Mouse (Mus musculus) embryonic fibroblast, embryonic 13.5 days (primary cell): Measurements from ENCODE around the gene H2al1b. TPM values are rescaled to one million over a fixed set of nuclear protein-coding genes. Genes with fewer than 3 reads are reported as not detected.
"Not testable (repeated sequence)": the region's sequence is repeated elsewhere in the genome, so short reads cannot be mapped to it uniquely, and the experiment has no call there.

Experiments used
- H3K27ac ChIP-seq: 2 replicates; pipeline ENCODE4 v1.5.1; 2012; ENCODE audit warnings: low read length, control low read depth, inconsistent platforms; ENCODE audit not compliant: insufficient read depth
- H3K4me1 ChIP-seq: 2 replicates; pipeline ENCODE4 v1.6.1; 2011; ENCODE audit warnings: low read length; ENCODE audit not compliant: control insufficient read depth, insufficient read depth
- H3K4me3 ChIP-seq: 2 replicates; pipeline ENCODE4 v1.5.1; 2011; ENCODE audit warnings: mild to moderate bottlenecking, control low read depth, low read length; ENCODE audit not compliant: insufficient read depth
- CTCF ChIP-seq: IDR thresholded peaks from 2 replicates; pipeline ENCODE4 v1.5.1; 2011; ENCODE audit warnings: mild to moderate bottlenecking, control low read depth, low read length, moderate library complexity, borderline replicate concordance; ENCODE audit not compliant: insufficient read depth
- POLR2A ChIP-seq: IDR thresholded peaks from 2 replicates; pipeline ENCODE4 v1.6.1; 2011; ENCODE audit warnings: low read depth, mild to moderate bottlenecking, control low read depth, low read length, moderate library complexity
- polyA plus RNA-seq: library from polyadenylated mRNA; stranded (reverse); fragments of >200 nt; gene quantifications from 2 replicates; pipeline ENCODE4 v1.2.4, GENCODE M21; 2011; ENCODE audit warnings: low read depth; ENCODE audit not compliant: missing spikeins, insufficient read length

H2al1b gene
- polyA plus RNA-seq, 1 experiment: not detected

DNA sequence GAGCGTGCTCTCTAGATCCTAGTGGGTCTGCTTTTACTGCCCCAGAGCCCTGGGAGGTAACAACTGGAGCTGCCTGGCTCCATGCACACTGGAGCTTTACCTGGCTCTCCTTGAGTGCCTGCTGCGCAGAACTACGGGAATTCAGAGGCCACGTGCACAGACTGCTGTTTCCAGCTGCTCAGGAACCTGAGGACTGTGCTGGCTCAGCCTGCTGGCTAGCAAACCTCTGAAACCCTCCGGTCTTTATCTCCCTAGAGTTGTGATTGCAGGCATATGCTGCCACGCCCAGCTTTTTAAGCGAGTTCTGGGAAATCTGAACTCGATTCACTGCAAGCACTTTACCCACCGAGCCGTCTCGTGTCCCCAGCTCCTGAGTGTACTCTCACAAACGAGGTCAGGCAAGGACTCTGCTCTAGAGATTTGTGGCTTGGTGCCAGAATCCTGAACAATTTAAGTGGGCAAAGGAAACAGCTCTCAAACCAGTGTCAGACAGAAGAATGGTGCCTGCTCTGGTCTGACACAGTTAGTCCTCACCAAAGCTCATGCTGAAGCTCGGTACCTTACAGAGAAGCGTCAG is 13.8 kb upstream of the H2al1b start:
- H3K27ac ChIP-seq: no peak overlapping the region
- H3K4me3 ChIP-seq: no peak overlapping the region
- TF ChIP-seq POLR2A: no peak
- no peak for TF ChIP-seq CTCF
- no peaks in the 10 kb centered on the region for H3K4me1 ChIP-seq

DNA sequence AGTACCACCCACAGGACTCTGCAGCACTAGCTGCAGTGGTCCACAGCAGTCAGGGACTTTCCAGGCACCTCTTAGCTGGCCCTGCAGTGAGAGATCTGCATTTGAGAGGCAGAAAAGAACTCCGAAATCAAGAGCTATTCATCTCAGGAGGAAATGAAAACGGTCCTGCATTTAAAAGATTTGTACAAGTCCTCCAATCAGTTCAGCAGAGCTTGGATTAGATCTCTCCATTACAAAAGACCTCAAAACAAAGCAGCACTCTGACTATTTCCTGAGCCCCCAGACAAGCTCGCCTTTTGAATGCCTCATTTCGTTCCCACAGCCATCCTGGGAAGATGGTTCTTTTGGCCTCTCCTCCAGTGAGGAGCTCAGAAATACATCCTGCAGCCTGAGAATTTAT is 13.0 kb upstream of the H2al1b start:
- TF ChIP-seq POLR2A (no peak), CTCF (no peak)
- Histone ChIP-seq H3K4me3 (no peak overlapping the region), H3K4me1 (no peaks in the 10 kb centered on the region)

DNA sequence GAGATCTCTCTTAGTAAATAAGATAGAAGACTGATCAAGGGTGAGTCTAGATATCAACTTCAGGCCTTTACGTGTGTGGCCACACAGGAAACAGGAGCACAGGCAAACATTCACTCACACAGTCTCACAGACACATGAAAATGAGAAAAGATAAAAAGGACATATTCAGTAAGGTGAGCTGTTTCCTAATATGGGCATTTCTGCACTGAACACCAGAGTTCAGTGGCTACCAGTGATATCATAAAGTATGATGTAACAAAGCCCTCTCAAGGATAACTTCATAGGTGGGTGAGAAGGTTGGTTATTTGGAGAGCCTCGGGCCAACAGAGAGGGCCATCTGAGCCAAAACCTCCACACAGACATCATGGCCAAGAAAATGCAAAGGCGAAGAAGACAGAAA is 3.3 kb upstream of the H2al1b start, which contains the start of gene H2al1a:
TSS of gene H2al1a (plus strand) at position 301 of the 400 bp plus-strand sequence.
- not testable (repeated sequence) for H3K27ac ChIP-seq, H3K4me1 ChIP-seq

More for the DNA sequence above, 13.0 kb upstream of the H2al1b start:
- no peak overlapping the region for H3K27ac ChIP-seq

DNA sequence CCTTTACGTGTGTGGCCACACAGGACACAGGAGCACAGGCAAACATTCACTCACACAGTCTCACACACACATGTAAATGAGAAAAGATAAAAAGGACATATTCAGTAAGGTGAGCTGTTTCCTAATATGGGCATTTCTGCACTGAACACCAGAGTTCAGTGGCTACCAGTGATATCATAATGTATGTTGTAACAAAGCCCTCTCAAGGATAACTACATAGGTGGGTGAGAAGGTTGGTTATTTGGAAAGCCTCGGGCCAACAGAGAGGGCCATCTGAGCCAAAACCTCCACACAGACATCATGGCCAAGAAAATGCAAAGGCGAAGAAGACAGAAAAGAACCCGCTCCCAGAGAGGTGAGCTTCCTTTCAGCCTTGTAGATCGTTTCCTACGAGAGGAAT is 3.1 kb downstream of the H2al1b start, which contains the start of gene H2al1c:
TSS of gene H2al1c (plus strand) at position 301 of the 400 bp plus-strand sequence.
- H3K4me1 ChIP-seq, H3K27ac ChIP-seq, H3K4me3 ChIP-seq: not testable (repeated sequence)

More for the DNA sequence above, 3.3 kb upstream of the H2al1b start, which contains the start of gene H2al1a:
- not testable (repeated sequence) for H3K4me3 ChIP-seq

DNA sequence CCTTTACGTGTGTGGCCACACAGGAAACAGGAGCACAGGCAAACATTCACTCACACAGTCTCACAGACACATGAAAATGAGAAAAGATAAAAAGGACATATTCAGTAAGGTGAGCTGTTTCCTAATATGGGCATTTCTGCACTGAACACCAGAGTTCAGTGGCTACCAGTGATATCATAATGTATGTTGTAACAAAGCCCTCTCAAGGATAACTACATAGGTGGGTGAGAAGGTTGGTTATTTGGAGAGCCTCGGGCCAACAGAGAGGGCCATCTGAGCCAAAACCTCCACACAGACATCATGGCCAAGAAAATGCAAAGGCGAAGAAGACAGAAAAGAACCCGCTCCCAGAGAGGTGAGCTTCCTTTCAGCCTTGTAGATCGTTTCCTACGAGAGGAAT is 6.3 kb downstream of the H2al1b start, which contains the start of gene H2al1d:
TSS of gene H2al1d (plus strand) at position 301 of the 400 bp plus-strand sequence.
- not testable (repeated sequence) for H3K4me1 ChIP-seq, H3K27ac ChIP-seq, H3K4me3 ChIP-seq

DNA sequence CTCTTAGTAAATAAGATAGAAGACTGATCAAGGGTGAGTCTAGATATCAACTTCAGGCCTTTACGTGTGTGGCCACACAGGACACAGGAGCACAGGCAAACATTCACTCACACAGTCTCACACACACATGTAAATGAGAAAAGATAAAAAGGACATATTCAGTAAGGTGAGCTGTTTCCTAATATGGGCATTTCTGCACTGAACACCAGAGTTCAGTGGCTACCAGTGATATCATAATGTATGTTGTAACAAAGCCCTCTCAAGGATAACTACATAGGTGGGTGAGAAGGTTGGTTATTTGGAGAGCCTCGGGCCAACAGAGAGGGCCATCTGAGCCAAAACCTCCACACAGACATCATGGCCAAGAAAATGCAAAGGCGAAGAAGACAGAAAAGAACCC is 9.4 kb downstream of the H2al1b start, which contains the start of gene H2al1e:
TSS of gene H2al1e (plus strand) at position 301 of the 400 bp plus-strand sequence.
- not testable (repeated sequence) for H3K27ac ChIP-seq, H3K4me3 ChIP-seq, H3K4me1 ChIP-seq

DNA sequence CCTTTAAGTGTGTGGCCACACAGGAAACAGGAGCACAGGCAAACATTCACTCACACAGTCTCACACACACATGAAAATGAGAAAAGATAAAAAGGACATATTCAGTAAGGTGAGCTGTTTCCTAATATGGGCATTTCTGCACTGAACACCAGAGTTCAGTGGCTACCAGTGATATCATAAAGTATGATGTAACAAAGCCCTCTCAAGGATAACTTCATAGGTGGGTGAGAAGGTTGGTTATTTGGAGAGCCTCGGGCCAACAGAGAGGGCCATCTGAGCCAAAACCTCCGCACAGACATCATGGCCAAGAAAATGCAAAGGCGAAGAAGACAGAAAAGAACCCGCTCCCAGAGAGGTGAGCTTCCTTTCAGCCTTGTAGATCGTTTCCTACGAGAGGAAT is 12.6 kb downstream of the H2al1b start, which contains the start of gene H2al1f:
TSS of gene H2al1f (plus strand) at position 301 of the 400 bp plus-strand sequence.
- H3K27ac ChIP-seq, H3K4me3 ChIP-seq, H3K4me1 ChIP-seq: not testable (repeated sequence)

DNA sequence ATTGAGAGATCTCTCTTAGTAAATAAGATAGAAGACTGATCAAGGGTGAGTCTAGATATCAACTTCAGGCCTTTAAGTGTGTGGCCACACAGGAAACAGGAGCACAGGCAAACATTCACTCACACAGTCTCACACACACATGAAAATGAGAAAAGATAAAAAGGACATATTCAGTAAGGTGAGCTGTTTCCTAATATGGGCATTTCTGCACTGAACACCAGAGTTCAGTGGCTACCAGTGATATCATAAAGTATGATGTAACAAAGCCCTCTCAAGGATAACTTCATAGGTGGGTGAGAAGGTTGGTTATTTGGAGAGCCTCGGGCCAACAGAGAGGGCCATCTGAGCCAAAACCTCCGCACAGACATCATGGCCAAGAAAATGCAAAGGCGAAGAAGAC is 15.7 kb downstream of the H2al1b start, which contains the start of gene H2al1g:
TSS of gene H2al1g (plus strand) at position 301 of the 400 bp plus-strand sequence.
- H3K27ac ChIP-seq, H3K4me3 ChIP-seq, H3K4me1 ChIP-seq: not testable (repeated sequence)

DNA sequence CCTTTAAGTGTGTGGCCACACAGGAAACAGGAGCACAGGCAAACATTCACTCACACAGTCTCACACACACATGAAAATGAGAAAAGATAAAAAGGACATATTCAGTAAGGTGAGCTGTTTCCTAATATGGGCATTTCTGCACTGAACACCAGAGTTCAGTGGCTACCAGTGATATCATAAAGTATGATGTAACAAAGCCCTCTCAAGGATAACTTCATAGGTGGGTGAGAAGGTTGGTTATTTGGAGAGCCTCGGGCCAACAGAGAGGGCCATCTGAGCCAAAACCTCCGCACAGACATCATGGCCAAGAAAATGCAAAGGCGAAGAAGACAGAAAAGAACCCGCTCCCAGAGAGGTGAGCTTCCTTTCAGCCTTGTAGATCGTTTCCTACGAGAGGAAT is 19.0 kb downstream of the H2al1b start, which contains the start of gene H2al1h:
TSS of gene H2al1h (plus strand) at position 301 of the 400 bp plus-strand sequence.
- H3K4me3 ChIP-seq: not testable (repeated sequence)

DNA sequence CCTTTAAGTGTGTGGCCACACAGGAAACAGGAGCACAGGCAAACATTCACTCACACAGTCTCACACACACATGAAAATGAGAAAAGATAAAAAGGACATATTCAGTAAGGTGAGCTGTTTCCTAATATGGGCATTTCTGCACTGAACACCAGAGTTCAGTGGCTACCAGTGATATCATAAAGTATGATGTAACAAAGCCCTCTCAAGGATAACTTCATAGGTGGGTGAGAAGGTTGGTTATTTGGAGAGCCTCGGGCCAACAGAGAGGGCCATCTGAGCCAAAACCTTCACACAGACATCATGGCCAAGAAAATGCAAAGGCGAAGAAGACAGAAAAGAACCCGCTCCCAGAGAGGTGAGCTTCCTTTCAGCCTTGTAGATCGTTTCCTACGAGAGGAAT is 22.1 kb downstream of the H2al1b start, which contains the start of gene H2al1i:
TSS of gene H2al1i (plus strand) at position 301 of the 400 bp plus-strand sequence.
- H3K27ac ChIP-seq, H3K4me3 ChIP-seq, H3K4me1 ChIP-seq: not testable (repeated sequence)

More for the DNA sequence above, 19.0 kb downstream of the H2al1b start, which contains the start of gene H2al1h:
- not testable (repeated sequence) for H3K27ac ChIP-seq, H3K4me1 ChIP-seq

DNA sequence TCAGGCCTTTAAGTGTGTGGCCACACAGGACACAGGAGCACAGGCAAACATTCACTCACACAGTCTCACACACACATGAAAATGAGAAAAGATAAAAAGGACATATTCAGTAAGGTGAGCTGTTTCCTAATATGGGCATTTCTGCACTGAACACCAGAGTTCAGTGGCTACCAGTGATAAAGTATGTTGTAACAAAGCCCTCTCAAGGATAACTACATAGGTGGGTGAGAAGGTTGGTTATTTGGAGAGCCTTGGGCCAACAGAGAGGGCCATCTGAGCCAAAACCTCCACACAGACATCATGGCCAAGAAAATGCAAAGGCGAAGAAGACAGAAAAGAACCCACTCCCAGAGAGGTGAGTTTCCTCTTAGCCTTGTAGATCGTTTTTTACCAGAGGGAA is 25.3 kb downstream of the H2al1b start, which contains the start of gene H2al1j:
TSS of gene H2al1j (plus strand) at position 301 of the 400 bp plus-strand sequence.
- H3K4me1 ChIP-seq, H3K4me3 ChIP-seq, H3K27ac ChIP-seq: not testable (repeated sequence)
